Mouse (Mus musculus): ENCODE measurements at regions not wholly inside any gene's neighbourhood (a gene's known extent, or its start where the extent isn't known, plus 50 kb on each side); places are given as distances from the start of the nearest gene placed in this dataset.
A peak's percentile ranks its signal among the peaks of the same experiment; 100 is the strongest.

DNA sequence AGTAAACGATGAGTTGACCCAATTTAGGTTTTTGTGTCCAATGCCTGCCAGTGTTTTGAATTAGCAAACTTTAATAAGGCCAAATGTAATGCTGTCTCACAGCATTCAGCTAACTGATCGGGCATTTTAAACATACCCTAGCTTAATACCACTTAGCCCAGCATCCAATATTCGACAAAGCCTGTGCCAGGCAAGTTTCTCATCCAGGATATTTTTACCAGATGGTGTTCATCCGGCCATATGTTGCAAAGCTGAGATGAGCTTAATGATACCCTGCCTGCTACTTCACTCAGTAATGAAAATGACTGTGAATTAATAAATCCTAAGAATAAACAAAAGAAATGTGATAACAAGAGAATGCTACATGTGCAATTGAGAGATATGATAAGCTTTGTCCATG is 116.8 kb downstream of the Tpm3-rs7 start:
- DNase-seq (ENCODE audit: low spot score in 2 of 2): peak in 1 of 2 experiments; percentile 37

DNA sequence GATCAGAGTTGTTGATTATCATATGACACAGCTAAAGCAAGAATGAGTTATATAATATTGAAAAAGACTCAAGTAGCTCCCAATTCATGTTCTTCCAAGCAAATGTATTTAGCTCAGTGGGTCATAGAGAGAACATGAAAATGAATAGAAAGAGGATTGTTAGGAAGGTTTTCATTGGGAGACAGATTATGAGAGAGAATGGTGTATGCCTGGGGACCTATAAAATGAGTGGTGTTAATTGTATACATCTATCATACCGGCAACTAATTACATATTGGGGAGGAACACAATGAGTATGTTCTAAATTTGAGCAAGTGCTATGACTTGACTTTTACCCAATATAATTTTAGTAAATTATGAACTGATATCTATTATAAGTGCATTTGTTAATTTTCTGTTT is 127.9 kb downstream of the Tpm3-rs7 start:
- DNase-seq (ENCODE audit: low spot score in 2 of 2): no peak

DNA sequence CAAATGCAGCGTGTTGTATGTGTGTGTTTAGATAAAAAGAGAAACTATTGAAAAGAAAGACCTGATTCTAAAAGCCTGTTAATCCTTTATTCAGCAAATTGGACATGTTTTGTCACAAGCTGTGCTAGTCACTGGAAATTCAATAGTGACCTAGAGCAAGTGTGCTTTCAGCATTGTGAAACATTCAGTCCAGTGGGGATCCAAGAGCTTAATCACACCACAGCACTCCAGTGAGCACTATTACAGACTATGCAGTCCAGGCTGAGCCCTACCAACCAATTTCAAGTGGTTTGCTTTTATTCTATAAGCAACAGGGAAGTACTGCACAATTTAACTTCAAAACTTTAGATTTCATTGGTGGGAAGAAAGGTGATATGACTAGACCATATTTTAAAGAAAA is 140.5 kb downstream of the Tpm3-rs7 start:
- no peak for DNase-seq (ENCODE audit: low spot score in 2 of 2)

DNA sequence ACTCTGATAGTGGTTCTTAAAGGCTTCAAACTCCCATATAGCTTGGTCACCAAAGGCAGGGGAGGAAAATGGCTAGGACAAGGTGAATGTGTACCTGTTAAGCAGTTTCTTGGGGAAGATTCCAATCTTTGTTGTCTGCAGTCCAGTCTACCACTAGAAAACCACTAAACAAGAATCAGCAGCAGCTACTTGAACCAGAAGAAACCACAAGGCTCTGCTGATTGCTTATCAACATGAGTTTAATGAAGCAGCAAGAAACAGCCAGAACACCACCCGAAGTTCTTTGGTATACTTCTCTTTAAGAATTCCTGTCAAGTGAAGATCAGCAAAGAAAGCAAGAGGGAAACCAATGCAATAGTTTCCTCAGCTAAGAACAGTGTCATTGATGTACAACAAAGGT is 143.1 kb downstream of the Tpm3-rs7 start:
- no peak for DNase-seq (ENCODE audit: low spot score in 2 of 2)

DNA sequence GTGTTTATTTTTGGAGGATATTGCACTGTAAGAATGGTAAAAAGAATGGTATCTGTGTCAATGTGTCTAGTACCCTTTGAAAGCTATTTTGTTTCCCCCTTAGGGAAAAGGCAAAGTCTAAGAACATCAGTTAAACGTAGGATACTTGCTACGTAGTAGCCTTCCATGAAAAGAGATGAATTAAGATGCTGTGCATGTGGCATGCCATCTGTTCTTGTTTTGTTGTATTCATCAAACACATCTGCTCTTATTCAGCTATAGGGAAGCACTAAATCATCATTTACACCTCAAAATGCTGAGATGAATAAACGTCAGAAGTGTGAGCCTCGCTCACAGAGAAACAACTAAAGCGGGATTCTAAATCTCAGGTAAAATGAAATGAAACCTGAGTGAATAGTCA is 154.7 kb downstream of the Tpm3-rs7 start:
- peak; percentile 4 to 54 for DNase-seq (ENCODE audit: low spot score in 2 of 2)

DNA sequence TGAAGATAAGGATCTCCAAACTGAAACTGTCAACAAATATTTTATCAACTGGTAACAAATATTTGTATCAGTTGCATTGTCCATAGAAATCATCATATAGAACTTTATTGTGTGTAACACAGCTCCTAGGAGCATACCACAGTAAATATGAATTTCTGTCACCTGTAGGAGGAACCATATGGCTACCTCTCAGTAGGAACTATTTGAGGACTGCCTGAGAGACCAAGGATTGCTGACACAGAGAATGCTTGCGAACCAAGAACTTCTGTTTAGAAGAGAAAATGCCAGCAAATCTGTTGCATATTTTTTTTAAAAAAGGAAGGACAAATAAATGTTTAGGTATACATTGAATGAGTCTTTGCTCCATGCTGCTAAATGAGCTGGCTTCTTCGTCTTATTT is 155.6 kb downstream of the Tpm3-rs7 start:
- no peak for DNase-seq (ENCODE audit: low spot score in 2 of 2)

DNA sequence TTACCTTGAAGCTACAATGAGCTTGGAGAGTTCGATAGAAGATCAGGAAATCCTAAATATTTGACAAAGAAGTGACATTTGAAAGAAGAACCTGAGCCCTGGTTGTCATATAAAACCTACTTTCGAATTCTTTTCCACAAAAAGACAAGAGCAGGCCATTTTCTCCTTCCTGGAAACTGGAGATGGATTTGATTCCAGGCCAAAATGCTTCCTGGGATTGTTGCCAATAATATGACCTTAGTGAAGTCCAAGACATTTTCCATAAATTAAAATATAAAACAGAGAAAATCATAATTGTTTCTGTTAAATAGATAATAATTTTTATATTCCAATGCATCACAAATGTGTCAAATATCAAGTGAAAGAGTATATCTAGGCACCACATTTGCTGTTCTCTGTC is 172.2 kb downstream of the Tpm3-rs7 start:
- DNase-seq (ENCODE audit: low spot score in 2 of 2): no peak

DNA sequence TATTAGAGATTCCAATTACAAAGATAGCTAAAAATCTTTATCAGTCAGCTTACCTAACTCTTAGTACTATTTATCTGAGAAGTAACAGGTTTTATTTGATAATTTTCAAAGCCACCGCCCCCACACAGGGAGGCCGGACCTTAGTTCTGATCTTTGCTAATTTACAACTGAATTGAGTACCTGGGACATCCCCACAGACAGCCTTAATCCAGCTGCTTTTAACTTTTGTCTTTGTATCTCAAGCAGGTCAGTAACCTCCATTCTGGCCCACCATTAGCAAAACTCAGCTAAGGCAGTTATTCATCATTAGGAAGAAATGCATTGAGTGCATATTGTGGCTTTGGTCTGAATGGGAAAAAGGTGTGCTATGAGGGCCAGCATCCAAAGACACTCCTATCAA is 189.4 kb downstream of the Tpm3-rs7 start:
- DNase-seq (ENCODE audit: low spot score in 2 of 2): no peak
